Mouse (Mus musculus) midbrain, embryonic 13.5 days (tissue): ENCODE measurements around the gene Pskh1. TPM values are rescaled to one million over a fixed set of nuclear protein-coding genes. Genes with fewer than 3 reads are reported as not detected.

ENCODE experiments used
- ATAC-seq: fragments of 200-750 bp; cut with Nextera tagmentation; 2 replicates; pipeline ENCODE4 v1.8.0; 2017; ENCODE audit warnings: mild to moderate bottlenecking, moderate TSS enrichment, moderate library complexity
- H3K27ac ChIP-seq: fragments of 300-500 bp; sonication (generic); 2 replicates; pipeline ENCODE4 v1.5.1; 2015; ENCODE audit warnings: inconsistent platforms, mild to moderate bottlenecking, moderate library complexity
- H3K27me3 ChIP-seq: fragments of 300-500 bp; sonication (generic); 2 replicates; pipeline ENCODE4 v1.6.1; 2015; ENCODE audit warnings: mild to moderate bottlenecking, inconsistent platforms
- H3K36me3 ChIP-seq: fragments of 300-500 bp; sonication (generic); 2 replicates; pipeline ENCODE4 v1.6.1; 2015; ENCODE audit warnings: mild to moderate bottlenecking, inconsistent platforms
- H3K4me1 ChIP-seq: fragments of 300-500 bp; sonication (generic); replicated peaks from 2 replicates; pipeline ENCODE4 v1.6.1; 2015; ENCODE audit warnings: inconsistent platforms
- H3K4me2 ChIP-seq: fragments of 300-500 bp; sonication (generic); replicated peaks from 2 replicates; pipeline ENCODE4 v1.6.1; 2015; ENCODE audit warnings: moderate library complexity, mild to moderate bottlenecking, inconsistent platforms
- H3K4me3 ChIP-seq: fragments of 300-500 bp; sonication (generic); replicated peaks from 2 replicates; pipeline ENCODE4 v1.5.1; 2015; ENCODE audit warnings: mild to moderate bottlenecking, inconsistent platforms
- H3K9ac ChIP-seq: fragments of 300-500 bp; sonication (generic); replicated peaks from 2 replicates; pipeline ENCODE4 v1.6.1; 2015; ENCODE audit warnings: mild to moderate bottlenecking, inconsistent platforms
- H3K9me3 ChIP-seq: fragments of 300-500 bp; sonication (generic); 2 replicates; pipeline ENCODE4 v1.6.1; 2016; ENCODE audit warnings: mild to moderate bottlenecking, inconsistent platforms
- WGBS: fragments of 180-500 bp; shearing (Covaris S2); methylation state at CpG from one replicate; pipeline ENCODE4 v1.1.7; 2015; 5-methylcytosine and 5-hydroxymethylcytosine counted together
- microRNA-seq: library from miRNA; unstranded; fragments of <30 nt; microRNA quantifications from one replicate; pipeline ENCODE4, GENCODE M21; 2016
- polyA plus RNA-seq: library from polyadenylated mRNA; unstranded; fragments of >200 nt; fragmentation: Nextera tagmentation; extraction: Ambion mirVana; gene quantifications from 2 replicates; pipeline ENCODE4 v1.2.1, GENCODE M21; 2015

Gene Pskh1
- polyA plus RNA-seq, 1 experiment from 2014 or later, result 13.5 TPM

GRCm38 (mm10) chr8:105965266-105965904 lies 65.1 kb downstream of the Pskh1 start:
- H3K27me3 ChIP-seq, result peaks cover 39% of the 10 kb centered on the region
- no peaks in the 10 kb centered on the region for H3K36me3 ChIP-seq
- WGBS, result 4% methylated on average over 39 of the region's 40 CpGs
- H3K9ac ChIP-seq, result peak overlapping the region; percentile 53
- no peak overlapping the region for H3K27ac ChIP-seq
- peak; percentile 50 for ATAC-seq
- no peaks in the 10 kb centered on the region for H3K9me3 ChIP-seq
- peaks cover 11% of the 10 kb centered on the region for H3K4me1 ChIP-seq
- peak overlapping the region; percentile 48 for H3K4me3 ChIP-seq
- H3K4me2 ChIP-seq, result peak overlapping the region; percentile 63

GRCm38 (mm10) chr8:105965905-105966341 lies 65.7 kb downstream of the Pskh1 start, which contains the start of gene Slc12a4:
Gene Slc12a4, minus strand, starts transcription at chr8:105966097.
- H3K4me3 ChIP-seq, result peak within 1 kb of the TSS; percentile 48
- peak; percentile 67 for ATAC-seq
- H3K27ac ChIP-seq, result no peak within 1 kb of the TSS
- H3K9ac ChIP-seq, result peak within 1 kb of the TSS; percentile 53
- WGBS, result under 1% methylated on average over 44 of the region's 47 CpGs
- peaks cover 39% of the 10 kb centered on the region for H3K27me3 ChIP-seq
- H3K36me3 ChIP-seq, result no peaks in the 10 kb centered on the region
- peak within 1 kb of the TSS; percentile 63 for H3K4me2 ChIP-seq
- H3K9me3 ChIP-seq, result no peaks in the 10 kb centered on the region
- peaks cover 11% of the 10 kb centered on the region for H3K4me1 ChIP-seq

GRCm38 (mm10) chr8:105966692-105967311 lies 66.6 kb downstream of the Pskh1 start:
- ATAC-seq, result no peak

GRCm38 (mm10) chr8:105969367-105969766 lies 69.1 kb downstream of the Pskh1 start:
- no peaks in the 10 kb centered on the region for H3K9me3 ChIP-seq
- no peaks in the 10 kb centered on the region for H3K36me3 ChIP-seq
- H3K4me3 ChIP-seq, result no peak overlapping the region
- H3K27me3 ChIP-seq, result peaks cover 37% of the 10 kb centered on the region
- no peak overlapping the region for H3K27ac ChIP-seq
- ATAC-seq, result no peak
- peaks cover 11% of the 10 kb centered on the region for H3K4me1 ChIP-seq
- WGBS, result 78% methylated on average over 1 of the region's 1 CpGs
- H3K9ac ChIP-seq, result no peak overlapping the region
- H3K4me2 ChIP-seq, result no peak overlapping the region

More at GRCm38 (mm10) chr8:105966692-105967311, 66.6 kb downstream of the Pskh1 start:
- WGBS, result 8% methylated on average over 19 of the region's 19 CpGs
- H3K36me3 ChIP-seq, result no peaks in the 10 kb centered on the region
- no peak overlapping the region for H3K27ac ChIP-seq
- peaks cover 11% of the 10 kb centered on the region for H3K4me1 ChIP-seq
- no peak overlapping the region for H3K4me3 ChIP-seq
- no peak overlapping the region; the same call in 1 of the 2 replicates for H3K4me2 ChIP-seq
- no peaks in the 10 kb centered on the region for H3K9me3 ChIP-seq
- peaks cover 39% of the 10 kb centered on the region for H3K27me3 ChIP-seq
- H3K9ac ChIP-seq, result no peak overlapping the region

- Histone ChIP-seq H3K27me3 (peaks cover 19% of the 10 kb centered on the region), H3K9me3 (no peaks in the 10 kb centered on the region), H3K4me3 (no peak overlapping the region), H3K36me3 (no peaks in the 10 kb centered on the region), H3K9ac (no peak overlapping the region), H3K27ac (no peak overlapping the region), H3K4me1 (no peaks in the 10 kb centered on the region), H3K4me2 (no peak overlapping the region)
- no peak for ATAC-seq
- WGBS, result 76% methylated on average over 8 of the region's 8 CpGs
These were observed 70.9 kb downstream of the Pskh1 start for GRCm38 (mm10) chr8:105971019-105971720.

- Histone ChIP-seq H3K27me3 (no peaks in the 10 kb centered on the region), H3K4me2 (no peak overlapping the region), H3K4me3 (no peak overlapping the region), H3K9me3 (no peaks in the 10 kb centered on the region), H3K27ac (no peak overlapping the region), H3K36me3 (no peaks in the 10 kb centered on the region), H3K4me1 (no peaks in the 10 kb centered on the region), H3K9ac (no peak overlapping the region)
- ATAC-seq, result no peak
- 61% methylated on average over 7 of the region's 7 CpGs for WGBS
These were observed 75.1 kb downstream of the Pskh1 start for GRCm38 (mm10) chr8:105975363-105975762.

GRCm38 (mm10) chr8:105979325-105979724 lies 79.1 kb downstream of the Pskh1 start, which contains the start of gene Dpep3:
Gene Dpep3, minus strand, starts transcription at chr8:105979429.
- H3K27ac ChIP-seq, result no peak within 1 kb of the TSS
- H3K36me3 ChIP-seq, result no peaks in the 10 kb centered on the region
- no peak for ATAC-seq
- H3K4me1 ChIP-seq, result no peaks in the 10 kb centered on the region
- H3K9ac ChIP-seq, result no peak within 1 kb of the TSS
- H3K4me2 ChIP-seq, result no peak within 1 kb of the TSS
- no peaks in the 10 kb centered on the region for H3K27me3 ChIP-seq
- H3K9me3 ChIP-seq, result no peaks in the 10 kb centered on the region
- H3K4me3 ChIP-seq, result no peak within 1 kb of the TSS
- WGBS, result 94% methylated on average over 15 of the region's 15 CpGs

GRCm38 (mm10) chr8:105981146-105981545 lies 80.9 kb downstream of the Pskh1 start:
- no peaks in the 10 kb centered on the region for H3K9me3 ChIP-seq
- H3K27me3 ChIP-seq, result no peaks in the 10 kb centered on the region
- no peak for ATAC-seq
- H3K9ac ChIP-seq, result no peak overlapping the region
- no peak overlapping the region for H3K4me3 ChIP-seq
- no peaks in the 10 kb centered on the region for H3K4me1 ChIP-seq
- no peaks in the 10 kb centered on the region for H3K36me3 ChIP-seq
- no peak overlapping the region for H3K4me2 ChIP-seq
- H3K27ac ChIP-seq, result no peak overlapping the region
- WGBS, result 92% methylated on average over 1 of the region's 1 CpGs

Small RNA genes lying within 50 kb of the gene (microRNA-seq; reads per million reads assigned to microRNA genes)
- gene Mir7074, result not detected

Other genes with a start within 250 kb of the Pskh1 start
- gene Carmil2, start 214.2 kb upstream of the Pskh1 start, polyA plus RNA-seq, result 11.0 and 12.5 TPM in 2 replicates
- 94.7 and 101 TPM in 2 replicates for gene Acd, start 199.3 kb upstream of the Pskh1 start, polyA plus RNA-seq
- gene Pard6a, start 199.3 kb upstream of the Pskh1 start, polyA plus RNA-seq, result 42.5 and 43.6 TPM in 2 replicates
- 0.13 and 0.31 TPM in 2 replicates for gene 4933405L10Rik, start 192.8 kb upstream of the Pskh1 start, polyA plus RNA-seq
- 14.4 and 15.9 TPM in 2 replicates for gene Enkd1, start 192.2 kb upstream of the Pskh1 start, polyA plus RNA-seq
- 90.0 and 92.7 TPM in 2 replicates for gene Gfod2, start 141.8 kb upstream of the Pskh1 start, polyA plus RNA-seq
- gene Ranbp10, start 73.1 kb upstream of the Pskh1 start, polyA plus RNA-seq, result 13.8 and 15.9 TPM in 2 replicates
- gene Tsnaxip1, start 72.7 kb upstream of the Pskh1 start, polyA plus RNA-seq, result 0.36 and 0.58 TPM in 2 replicates
- 60.9 and 64.9 TPM in 2 replicates for gene Cenpt, start 47.2 kb upstream of the Pskh1 start, polyA plus RNA-seq
- 58.9 and 62.2 TPM in 2 replicates for gene Thap11, start 45.3 kb upstream of the Pskh1 start, polyA plus RNA-seq
- gene Nutf2, start 39.9 kb upstream of the Pskh1 start, polyA plus RNA-seq, result 253 and 263 TPM in 2 replicates
- gene Edc4, start 19.6 kb upstream of the Pskh1 start, polyA plus RNA-seq, result 54.6 and 56.6 TPM in 2 replicates
- gene Nrn1l, start 6.9 kb upstream of the Pskh1 start, polyA plus RNA-seq, result 0.49 and 0.75 TPM in 2 replicates
- gene Ctrl, start 33.4 kb downstream of the Pskh1 start, polyA plus RNA-seq, result 2.6 and 2.9 TPM in 2 replicates
- 38.7 and 40.3 TPM in 2 replicates for gene Psmb10, start 38.0 kb downstream of the Pskh1 start, polyA plus RNA-seq
- 0.30 and 0.54 TPM in 2 replicates for gene Lcat, start 42.9 kb downstream of the Pskh1 start, polyA plus RNA-seq
- gene Slc12a4, start 65.7 kb downstream of the Pskh1 start, polyA plus RNA-seq, result 5.2 and 5.6 TPM in 2 replicates
- not detected in 2 replicates for gene Dpep3, start 79.0 kb downstream of the Pskh1 start, polyA plus RNA-seq
- gene Dus2, start 90.9 kb downstream of the Pskh1 start, polyA plus RNA-seq, result 19.3 and 23.0 TPM in 2 replicates
- gene Dpep2nb, start 105.5 kb downstream of the Pskh1 start, polyA plus RNA-seq, result not detected in 2 replicates
- gene Ddx28, start 111.4 kb downstream of the Pskh1 start, polyA plus RNA-seq, result 19.1 and 20.6 TPM in 2 replicates
- gene Nfatc3, start 158.4 kb downstream of the Pskh1 start, polyA plus RNA-seq, result 3.9 and 4.4 TPM in 2 replicates
- gene Esrp2, start 236.5 kb downstream of the Pskh1 start, polyA plus RNA-seq, result 0.09 TPM in 1 of 2 replicates, not detected in the other
- 16.8 and 18.4 TPM in 2 replicates for gene Pla2g15, start 250.0 kb downstream of the Pskh1 start, polyA plus RNA-seq